Mouse (Mus musculus) gonadal fat pad, adult 2 months (tissue): ENCODE measurements at regions not wholly inside any gene's neighbourhood (a gene's known extent, or its start where the extent isn't known, plus 50 kb on each side); places are given as distances from the start of the nearest gene placed in this dataset.

Source experiments
- DNase-seq: peaks from one replicate; pipeline ENCODE4 v3.0.0-alpha.2; 2012; ENCODE audit warnings: low read depth

DNA sequence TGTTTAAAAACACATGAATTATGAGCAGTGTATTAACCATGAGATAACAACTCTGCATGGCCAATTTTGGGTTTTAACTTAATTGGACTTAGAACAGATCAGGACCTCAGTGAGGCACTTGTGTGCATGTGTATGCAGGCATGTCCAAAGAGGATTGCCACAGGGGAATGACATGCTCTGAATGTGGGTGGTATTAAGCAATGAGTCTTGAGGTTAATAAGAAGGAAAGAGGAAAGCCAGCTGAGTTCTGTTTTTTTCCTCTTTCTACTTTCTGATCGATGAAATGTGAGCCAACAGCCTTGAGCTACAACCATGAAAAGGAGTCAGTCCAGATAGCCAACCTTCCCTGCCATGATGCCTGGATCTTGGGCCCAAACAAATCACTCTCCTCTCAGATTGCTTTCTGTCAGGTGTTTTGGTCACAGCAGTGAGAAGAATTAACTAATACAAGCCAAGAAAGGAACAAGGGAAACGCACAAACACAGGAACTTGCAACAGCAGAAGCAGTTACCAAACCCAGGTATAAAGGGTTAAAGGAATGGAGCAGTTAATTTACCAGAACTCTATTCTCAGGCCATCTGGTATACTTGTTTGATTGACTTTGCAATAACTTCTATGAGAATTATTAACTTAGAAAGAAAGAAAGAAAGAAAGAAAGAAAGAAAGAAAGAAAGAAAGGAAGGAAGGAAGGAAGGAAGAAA is 243.3 kb upstream of the Mmadhc start:
- DNase-seq, result peak; percentile 87

DNA sequence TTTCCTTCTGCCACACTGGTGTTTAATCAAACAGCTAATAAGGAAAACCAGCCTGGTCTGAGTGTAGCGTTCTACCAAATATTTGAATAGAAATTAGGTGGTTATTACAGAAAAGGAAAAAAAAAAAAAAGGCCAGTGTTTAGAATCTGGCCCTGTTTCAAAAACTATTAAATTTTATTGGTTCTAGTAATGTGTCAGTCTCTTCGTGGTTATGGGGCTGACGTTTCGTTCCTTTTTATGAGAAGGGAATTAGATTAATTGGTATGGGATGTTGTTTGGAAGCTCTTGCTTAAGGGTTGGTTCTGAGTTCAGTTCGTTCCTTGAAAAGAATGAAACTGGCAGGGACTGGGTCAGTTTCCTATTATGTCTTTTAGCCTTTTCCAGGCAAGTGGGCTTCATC is 241.5 kb upstream of the Mmadhc start:
- no peak for DNase-seq

GRCm38 (mm10) chr2:50535085-50535878 is 238.7 kb upstream of the Mmadhc start:
- no peak for DNase-seq

DNA sequence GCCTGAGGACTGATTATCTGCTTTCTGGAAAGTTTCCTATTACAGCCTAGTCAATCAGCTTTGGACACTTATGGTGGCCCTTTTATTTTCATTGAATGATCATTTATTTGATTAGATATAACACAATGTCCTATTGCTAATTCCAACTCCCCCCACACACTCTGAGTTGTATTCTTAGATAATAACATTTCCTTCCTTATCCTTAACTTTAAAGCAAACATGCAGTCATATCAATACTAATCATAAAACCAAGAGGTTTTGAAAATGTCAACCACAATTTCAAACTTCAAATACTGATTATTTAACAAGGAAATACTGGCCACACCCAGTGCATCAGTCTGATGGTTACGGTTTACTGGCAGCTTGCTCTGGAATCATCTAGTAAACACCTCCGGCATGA is 237.1 kb upstream of the Mmadhc start:
- no peak for DNase-seq

GRCm38 (mm10) chr2:50527425-50527824 is 230.8 kb upstream of the Mmadhc start:
- no peak for DNase-seq

DNA sequence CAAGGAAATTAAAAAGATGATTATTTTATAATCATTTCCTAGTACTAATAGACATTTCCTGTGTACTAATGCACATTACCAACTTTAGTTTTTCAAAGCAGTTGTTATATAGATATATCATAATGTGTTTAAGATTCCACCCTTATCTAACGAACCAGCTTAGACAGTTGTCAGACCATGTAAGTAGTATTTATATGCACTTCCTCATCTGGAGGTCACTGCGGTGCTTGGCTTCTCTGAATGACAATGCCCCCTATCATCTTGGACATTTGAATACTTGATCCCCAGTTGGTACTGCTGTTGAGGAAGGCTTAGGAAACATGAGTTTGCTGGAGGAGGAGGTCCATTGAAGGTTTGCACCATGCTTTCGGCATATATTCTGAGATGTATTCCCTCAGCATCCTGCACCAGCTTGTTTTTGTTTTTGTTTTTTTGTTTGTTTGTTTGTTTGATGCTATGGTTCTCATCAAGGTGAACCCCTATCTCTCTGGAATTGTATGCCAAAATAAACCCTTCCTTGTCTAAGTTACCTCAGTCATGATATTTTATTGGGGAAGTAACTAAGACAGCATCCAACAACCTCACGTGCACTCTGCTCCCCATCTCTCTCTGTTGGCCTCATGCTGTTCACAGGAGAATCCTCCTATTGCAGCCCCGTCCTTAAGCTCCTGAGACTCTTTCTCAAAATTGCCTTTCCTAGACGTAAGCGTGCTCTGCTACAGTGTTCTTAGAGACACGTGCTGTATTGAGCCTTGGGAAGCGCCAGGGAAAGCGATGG is 228.4 kb upstream of the Mmadhc start:
- no peak for DNase-seq

DNA sequence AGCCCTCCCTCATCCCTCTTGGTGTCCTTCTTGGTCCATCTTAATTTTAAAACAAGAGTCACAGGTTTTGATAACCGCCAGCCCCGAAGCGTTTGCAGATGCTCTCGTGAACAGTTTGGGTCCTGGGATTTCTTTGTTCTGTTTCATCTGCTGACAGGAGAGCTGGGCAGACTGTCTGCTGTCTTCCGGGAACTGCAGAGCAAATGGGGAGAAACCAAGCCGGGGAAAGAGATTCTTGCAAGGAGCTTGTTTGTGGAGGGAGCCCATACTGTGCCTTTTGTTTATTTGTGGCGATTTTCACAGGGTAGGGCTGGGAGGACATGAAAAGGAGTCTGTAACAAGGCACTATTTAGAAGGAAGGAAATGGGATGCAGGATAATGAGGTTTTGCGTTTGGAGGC is 223.6 kb upstream of the Mmadhc start:
- DNase-seq, result no peak

- DNase-seq, result no peak
These were observed 222.5 kb upstream of the Mmadhc start for GRCm38 (mm10) chr2:50519129-50519504.

DNA sequence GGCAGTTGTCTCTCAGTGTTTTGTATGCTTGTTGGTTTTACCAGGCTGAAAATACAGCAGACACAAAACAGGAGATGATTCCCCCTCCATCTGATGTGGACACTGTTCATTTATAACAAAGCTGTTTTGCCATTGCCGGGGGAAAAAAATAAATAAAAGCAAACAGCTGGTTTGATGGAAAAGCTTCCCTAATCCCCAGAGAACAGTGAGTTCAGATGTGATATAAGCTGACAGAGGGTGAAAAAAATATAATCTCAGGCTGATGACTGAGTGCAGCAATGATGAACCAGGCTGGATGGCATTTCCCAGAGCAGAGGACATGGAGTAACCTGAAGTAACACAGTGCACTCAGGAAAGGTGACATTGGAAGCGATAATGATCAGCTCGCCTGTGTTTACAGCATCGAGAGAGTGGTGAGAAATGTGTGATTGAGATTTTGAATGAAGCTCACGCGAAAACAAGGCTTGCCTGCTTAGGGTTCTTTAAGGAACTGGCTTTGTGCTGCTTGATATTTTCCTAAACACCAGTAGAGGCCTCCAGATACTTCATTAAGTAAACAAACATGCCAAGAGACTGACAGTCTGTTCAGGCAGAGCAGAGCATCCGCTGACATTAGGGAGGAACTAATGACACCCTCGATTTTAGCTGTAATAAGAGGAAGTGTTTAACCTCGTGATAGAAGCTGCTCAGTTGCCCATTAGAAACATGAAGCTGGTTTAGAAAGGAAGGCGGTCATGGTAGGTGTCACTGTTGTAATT is 221.9 kb upstream of the Mmadhc start:
- no peak for DNase-seq

DNA sequence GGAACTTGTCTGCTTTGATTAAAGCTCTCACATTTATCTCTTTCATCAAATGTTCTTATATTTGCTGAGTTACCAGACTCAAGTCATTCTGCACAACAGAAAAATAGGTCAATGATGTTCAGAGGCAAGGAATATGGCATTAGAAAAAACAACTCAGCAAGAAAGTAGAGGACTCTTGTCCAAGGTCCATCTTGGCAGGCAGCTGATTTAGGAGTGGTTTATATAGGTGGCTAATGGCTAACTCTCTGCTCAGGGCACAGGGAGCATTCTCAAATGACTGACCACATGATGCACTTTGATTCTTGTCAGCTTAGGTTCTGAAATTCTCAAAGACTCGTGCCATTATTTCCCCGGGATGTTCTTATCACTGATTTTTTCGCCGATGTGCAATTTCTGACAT is 216.7 kb upstream of the Mmadhc start:
- DNase-seq, result no peak

DNA sequence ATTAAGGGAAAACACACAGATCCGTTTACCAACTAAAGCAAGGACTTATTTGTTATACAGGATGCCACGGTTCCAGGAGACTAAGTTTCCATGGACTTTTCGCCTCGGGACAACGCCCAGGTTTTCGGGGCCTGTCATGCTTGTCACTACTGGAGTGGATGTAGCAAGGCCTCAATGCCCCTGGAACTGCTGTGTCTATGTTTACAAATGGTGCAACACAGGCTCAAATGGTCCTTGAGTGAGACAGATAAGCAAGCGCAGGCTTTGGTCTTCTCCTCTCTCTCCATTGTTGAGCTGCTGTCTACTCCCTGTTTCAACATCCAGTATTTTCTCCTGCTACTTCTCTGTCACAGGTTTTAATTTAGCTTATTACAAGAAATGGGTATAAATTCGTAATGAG is 202.1 kb upstream of the Mmadhc start:
- DNase-seq, result no peak

DNA sequence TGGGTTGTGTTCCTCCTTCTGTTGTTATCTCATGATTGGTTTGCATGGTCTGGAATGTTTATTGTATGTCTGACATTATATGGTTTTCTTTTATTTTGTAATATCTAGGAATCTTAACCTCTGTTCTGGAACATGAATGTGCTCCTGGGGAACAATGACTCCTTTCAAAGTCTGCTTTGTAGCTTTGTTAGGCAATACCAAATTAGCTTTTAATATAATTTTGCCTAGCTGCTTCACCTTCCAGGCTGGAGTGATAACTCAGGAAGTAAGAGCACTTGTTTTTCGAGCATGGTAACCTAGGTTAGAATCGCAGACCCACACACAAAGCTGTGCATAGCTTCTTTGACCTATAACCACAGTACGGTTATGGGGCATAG is 199.4 kb upstream of the Mmadhc start:
- DNase-seq, result peak; percentile 52

- DNase-seq, result no peak
These were observed 198.8 kb upstream of the Mmadhc start for GRCm38 (mm10) chr2:50495141-50496056.

DNA sequence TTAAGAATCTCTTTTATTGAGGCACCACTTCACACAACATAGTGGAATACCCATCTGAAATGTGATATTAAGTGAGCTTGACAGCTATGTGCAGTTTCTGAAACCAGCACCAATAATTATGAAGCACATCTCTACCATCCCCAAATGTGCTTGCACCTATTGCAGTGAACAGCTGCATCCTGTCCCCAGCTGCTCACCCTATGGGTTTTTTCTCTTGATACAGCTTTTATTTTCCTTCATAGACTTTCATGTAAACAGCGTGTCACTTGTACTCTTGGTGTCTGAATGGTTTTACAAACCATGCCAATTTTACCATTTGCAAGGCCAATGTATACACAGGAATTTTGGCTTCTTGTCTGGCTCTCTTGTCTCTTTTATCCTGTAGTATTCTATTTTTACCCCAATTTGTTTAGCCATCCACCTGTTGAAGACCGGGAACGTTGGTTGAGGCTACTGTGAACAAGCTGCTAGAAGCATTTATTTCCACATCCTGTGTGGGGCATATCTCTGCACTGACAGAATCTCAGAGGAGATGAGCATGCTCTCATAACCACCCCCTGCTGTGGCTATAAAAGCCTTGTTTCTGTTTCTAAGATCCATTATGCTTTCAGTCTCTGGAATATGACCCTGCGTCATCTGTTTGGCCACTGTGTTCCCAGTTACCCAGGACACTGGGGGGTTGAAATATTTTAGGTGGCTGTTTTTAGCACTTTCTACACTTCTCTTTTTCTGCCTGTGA is 197.2 kb upstream of the Mmadhc start:
- DNase-seq, result no peak

DNA sequence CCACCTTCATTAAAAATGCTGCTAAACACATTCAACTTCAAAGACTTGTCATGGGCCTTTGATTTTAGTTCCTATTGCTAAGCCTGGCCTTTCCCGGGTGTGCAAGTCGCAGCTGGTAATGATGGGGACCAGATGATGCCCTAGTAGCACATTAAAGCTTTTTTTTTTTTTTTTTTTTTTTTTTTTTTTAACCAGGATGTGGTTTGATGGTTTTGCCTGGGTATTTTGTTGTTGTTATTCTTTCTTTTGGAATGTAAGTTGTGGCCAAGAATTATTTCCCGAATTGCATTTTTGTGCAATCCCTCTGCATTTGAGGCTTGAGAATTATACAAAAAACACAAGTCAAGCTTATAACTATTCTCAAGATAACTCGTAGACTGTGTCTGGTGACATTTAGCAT is 167.2 kb upstream of the Mmadhc start:
- DNase-seq, result no peak

- DNase-seq, result no peak
These were observed 165.8 kb upstream of the Mmadhc start for GRCm38 (mm10) chr2:50462378-50462777.

DNA sequence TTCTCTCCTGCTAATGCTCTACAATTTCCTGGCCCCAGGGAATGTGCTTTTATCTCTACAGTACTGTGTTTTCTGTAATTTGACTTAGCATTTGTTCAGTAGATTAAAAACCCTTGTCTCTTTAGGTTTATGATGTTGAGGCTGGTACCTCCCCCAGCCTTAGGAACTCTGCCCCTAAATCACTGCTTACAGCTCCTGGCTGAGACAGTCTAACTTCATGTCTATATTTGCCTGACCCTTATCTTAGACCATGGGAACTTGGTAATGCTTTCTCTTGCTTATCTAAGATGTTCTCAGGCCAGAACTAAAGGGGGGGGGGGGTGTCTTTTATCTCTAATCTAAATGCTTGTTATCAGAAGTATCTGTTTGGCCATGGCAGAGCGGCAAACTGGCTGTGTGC is 160.1 kb upstream of the Mmadhc start:
- no peak for DNase-seq

DNA sequence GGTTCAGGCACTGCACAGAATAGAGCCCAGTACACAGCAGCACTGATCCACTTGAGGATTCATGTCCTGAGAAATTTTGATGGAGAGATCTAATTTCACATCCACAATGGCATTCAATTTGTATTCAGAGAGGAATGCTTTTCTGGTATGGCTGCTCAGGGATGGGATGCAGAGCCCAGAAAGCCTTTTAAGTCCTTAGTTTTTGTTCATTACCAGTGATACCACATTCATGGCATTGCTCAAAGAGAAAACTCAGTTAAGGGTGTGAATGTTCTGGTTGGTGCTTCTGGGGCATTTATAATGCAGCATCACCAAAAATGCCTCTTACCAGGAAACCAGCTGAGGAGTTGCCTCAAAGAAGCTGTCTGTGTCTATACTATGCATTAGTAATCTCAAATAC is 151.5 kb upstream of the Mmadhc start:
- no peak for DNase-seq

DNA sequence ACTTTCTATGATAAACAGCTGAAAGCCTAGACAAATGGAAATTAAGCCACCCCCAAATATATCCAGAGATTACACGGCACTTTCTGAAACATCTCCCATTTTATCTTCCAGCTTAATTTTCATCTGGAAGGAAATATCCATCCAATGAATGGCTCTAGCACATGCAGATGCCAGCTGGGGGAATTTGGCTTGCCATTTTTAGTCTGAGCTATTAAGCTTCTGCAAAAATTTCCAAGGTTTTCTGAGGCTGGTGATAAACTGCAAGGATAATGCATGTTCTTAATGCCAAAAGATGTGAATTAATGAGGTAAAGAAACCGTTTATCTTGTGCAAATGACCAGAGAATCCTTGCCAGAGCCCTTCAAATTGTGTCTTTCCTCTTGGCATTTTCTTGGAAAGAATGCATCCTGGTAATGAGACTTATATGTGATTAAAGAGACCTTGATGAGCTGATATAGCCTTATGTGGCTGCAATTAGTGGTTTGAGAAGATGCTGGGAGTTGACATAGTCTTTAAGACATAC is 149.4 kb upstream of the Mmadhc start:
- DNase-seq, result no peak

- no peak for DNase-seq
These were observed 143.7 kb upstream of the Mmadhc start for GRCm38 (mm10) chr2:50440333-50440732.
